Mouse (Mus musculus) adrenal gland, adult (tissue): ENCODE measurements around the gene Pcdh17.
A peak's percentile ranks its signal among the peaks of the same experiment; 100 is the strongest.

ENCODE experiments used
- DNase-seq, 2 experiments: peaks; one replicate each; pipeline ENCODE4 v3.0.0; 2022 to 2023; ENCODE audit warnings: low spot score in 1 of 2; ENCODE audit not compliant: inconsistent age in 2 of 2

Gene Pcdh17

DNA sequence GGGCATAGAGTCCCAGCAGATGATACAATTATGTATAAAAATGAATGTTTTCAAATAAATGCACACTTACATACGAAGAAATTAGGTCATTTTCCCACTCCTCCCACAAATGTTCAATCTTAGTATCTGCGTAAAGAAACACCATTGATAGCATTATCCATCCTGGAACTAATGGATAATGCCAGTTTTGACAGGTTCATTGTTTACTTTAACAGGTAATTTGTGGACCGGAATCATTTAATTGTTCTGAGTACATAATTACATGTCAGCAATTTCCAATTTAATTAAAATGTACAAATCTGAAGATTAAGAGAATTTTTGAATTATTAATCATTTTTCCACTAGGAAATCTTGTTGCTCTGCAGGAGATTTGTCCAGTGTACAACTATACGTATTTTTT, 33.5 kb downstream of the Pcdh17 start:
- DNase-seq = no peak

DNA sequence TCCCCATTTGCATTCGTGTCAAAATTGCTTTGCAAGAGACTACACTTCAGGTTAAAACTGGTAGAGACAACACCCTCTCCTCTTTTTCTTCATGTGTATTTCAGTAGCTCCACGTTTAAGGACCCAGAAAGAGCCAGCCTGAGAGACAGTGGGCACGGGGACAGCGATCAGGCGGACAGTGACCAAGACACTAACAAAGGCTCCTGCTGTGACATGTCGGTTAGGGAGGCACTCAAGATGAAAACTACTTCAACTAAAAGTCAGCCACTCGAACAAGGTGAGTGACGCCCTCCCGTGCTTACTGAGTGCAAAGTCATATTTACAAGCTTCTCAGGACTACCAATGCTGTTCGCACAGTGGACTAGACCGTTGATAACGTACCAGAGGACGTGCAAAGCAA, 34.0 kb downstream of the Pcdh17 start:
- no peak for DNase-seq

DNA sequence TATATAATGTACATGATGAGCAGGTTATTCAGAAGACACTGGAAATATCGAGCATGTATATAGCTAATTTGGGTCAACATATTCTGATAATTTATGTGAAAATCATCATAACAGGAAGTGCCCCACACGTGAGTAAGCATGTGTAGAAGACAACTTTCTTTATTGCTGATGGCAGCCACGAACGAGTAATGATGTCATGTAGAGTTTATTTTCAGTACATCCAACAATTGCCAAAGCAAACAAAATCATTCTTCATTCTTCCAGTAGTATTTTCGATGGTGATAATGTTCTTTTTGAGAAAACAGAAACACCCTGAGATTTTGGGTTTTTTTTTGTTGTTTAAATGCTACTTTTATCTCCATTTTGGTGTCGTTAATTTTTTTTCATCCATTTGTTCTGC, 37.2 kb downstream of the Pcdh17 start:
- peak in 1 of 2 experiments; percentile 11 for DNase-seq

DNA sequence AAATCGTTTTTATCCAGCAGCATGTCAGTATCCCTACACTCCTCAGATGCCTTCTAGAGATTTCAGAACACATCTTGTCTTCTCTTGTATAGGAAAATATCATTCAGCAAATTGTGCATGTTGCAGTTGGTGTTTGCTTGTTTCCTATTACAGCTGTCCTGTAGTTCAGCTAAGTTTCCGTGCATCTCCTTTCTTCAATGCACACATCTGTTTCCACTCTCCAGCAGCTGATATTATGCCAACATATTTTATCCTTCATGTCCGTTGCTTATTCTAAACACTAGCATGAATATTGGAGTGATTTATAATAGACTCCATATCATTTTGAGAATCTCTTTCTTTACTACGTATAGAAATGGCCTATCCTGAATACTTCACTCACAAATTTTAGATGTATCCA, 41.0 kb downstream of the Pcdh17 start:
- DNase-seq = no peak

DNA sequence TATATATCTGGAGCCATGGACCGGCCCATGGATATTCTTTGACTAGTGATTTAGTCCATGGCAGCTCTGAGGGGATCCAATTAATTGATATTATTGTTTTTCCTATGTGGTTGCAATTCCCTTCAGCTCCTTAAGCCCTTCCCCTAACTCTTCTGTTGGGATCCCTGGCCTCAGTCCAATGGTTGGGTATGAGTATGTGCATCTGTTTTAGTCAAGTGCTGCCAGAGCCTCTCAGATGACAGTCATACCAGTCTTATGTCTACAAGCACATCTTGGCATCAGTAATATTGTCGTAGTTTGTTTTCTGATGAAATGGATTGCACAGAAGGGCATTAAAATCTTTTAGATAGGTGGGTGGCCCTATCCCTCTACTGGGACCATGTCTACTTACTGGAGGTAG, 67.6 kb downstream of the Pcdh17 start:
- no peak for DNase-seq

DNA sequence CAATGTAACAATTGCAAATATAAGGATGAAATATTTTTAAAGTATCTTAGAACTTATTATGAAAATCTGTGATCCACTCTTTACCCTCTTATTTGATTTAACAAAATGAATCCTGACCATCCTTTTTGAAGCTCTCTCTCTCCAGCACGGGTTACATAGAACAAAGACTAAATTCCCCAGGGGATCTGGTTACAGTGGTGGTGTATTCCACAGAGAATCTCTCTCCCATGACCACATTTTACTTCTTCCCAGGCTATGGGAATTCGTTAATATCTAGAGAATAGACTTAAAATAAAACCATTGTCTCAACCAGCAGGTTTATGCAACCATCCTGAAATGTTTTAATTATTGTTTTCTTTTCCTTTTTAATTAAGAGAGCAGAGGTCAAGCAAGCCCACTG, 89.0 kb downstream of the Pcdh17 start:
- no peak for DNase-seq

DNA sequence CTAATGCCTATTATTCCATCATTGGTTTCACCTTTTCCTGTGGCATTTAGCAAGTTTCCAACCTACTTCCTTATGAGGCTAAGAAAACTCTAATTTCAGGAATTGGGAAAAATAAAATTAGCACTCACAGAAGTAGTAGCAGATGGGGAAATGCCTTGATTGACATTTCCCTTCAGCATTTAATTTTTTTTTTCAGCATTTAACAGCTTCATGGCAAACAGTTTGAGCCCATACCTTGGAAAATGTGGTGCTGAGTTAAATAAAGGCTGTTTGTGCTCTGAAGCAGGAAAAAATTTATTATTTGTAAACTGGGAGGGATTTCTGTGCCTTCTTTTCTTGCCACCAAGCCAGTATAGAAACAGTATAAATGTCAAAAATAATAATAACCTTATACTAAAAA, 91.9 kb downstream of the Pcdh17 start:
- no peak for DNase-seq

DNA sequence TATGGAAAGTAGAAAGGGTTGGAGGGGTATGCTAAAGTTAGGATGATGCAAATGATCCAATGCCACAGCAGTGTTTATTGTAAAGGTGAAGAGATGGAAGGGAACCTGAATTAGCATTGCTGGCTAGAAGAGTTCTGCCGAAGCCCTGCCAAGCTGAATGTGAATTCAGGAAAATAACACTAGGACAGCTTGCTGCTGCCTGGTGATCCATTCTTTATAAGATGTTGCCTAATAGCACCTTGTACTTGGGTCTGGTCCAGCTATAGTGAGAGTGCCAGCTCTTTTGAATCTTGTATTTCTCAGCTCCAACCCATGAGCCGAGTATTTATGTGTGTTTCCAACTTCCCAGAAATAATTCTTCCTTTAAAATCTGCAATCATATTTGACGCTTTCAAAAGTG, 98.5 kb downstream of the Pcdh17 start:
- no peak for DNase-seq

DNA sequence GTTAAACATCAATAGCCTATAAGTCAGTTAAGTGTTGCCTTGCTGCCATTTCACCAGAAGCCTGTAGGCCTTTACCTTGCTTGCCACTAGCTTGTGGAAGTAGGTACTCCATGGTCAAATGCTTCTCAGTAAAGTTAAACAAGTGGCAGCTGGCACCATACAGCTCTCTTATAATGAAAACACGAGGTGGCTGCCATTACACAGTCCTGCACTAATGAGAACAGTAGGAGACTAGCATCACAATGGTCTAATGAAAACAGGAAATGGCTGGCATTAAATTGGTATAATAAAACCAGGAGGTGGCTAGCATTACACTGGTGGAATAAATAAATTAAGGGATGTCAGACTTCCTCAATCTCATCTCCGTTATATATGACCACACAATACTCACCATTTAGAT, 102.6 kb downstream of the Pcdh17 start:
- DNase-seq = no peak

DNA sequence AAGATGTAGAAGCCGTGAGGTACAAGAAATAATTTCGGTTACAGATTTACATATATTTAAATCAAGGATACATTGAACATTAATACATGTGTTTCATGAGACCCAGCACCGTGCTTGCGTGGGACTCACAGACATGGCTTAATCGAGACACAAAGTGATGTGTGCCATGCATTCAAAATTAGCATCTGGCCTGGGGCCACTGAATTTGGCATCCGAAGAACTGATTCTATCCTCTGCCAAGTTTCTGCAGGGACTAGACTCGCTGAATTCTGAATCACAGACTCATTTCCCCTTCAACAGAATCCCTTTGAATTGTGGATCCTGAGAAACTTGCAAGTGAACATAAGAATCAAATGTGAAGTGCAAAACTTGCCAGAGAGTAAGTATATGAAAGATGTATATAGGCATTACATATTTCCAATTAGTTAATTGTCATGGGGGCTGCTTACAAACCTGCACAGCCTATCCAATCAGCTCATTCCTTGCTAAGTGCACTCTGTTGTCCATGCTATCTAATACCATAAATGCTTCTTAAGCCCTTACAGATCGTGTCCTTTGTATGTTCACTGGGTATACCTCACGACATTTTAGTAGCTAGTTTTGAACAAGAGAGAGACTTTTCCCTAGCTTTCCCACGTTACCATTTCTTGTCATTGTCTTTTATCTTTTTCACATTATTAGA, 104.3 kb downstream of the Pcdh17 start:
- DNase-seq = no peak

DNA sequence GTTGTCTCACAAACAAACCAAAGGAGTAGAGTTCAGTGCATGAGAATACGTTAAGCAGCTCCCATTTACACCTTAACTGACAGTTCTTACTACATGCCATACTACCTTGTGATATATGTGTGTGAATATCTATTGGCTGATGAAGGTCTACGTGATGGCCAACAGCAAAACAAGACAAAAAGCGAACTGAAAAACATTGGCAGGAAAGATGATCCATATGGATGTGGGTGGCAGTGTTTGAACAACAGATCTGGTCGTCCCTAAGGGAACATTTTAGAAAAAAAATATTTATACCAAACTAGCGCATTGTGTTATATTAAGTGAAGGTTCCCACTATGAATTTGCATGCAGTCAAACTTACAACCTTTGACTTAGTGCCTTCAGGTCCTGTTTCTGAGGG, 108.2 kb downstream of the Pcdh17 start:
- no peak for DNase-seq

DNA sequence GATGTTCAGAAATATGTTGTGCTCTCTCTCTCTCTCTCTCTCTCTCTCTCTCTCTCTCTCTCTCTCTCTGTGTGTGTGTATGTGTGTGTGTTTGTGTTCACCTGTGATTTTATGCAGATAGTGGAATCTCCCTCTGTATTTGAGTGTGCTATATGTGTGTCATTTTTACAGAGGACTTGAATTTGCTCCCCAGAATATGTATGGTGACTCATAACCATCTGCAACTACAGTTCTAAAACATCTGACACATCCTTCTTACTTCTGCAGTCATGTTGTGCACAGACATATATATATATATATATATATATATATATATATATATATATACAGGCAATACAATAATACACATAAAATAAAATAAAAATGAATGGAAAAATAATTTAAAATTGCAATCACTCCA, 127.7 kb downstream of the Pcdh17 start:
- no peak for DNase-seq
